Mouse (Mus musculus): ENCODE results near the gene Mapk8ip2. TPM values are rescaled to one million over a fixed set of nuclear protein-coding genes. Genes with fewer than 3 reads are reported as not detected.

Gene Mapk8ip2
- polyA plus RNA-seq, 1 experiment from 2014 or later: not detected

- no peak overlapping the region for H3K27ac ChIP-seq (ENCODE audit: low read depth)
- H3K4me1 ChIP-seq (ENCODE audit: insufficient read depth): no peaks in the 10 kb centered on the region
- H3K36me3 ChIP-seq (replicated peaks; ENCODE audit: insufficient read depth, low read length): no peaks in the 10 kb centered on the region
- DNase-seq (no peak), ATAC-seq (no peak)
- WGBS (ENCODE audit: insufficient replicate concordance): 39% methylated on average over 8 of the region's 8 CpGs
- H3K27me3 ChIP-seq (ENCODE audit: insufficient read depth, low read length): no peaks in the 10 kb centered on the region
- peak; percentile 18; the same call in 1 of the 2 replicates for TF ChIP-seq CTCF (IDR thresholded peaks at IDR 0.05; ENCODE audit: low read depth)
- TF ChIP-seq EP300 (IDR thresholded peaks at IDR 0.05; ENCODE audit: low read depth): no peak
- no peak overlapping the region for H3K4me2 ChIP-seq (ENCODE audit: low read depth, low read length)
- no peak overlapping the region for H3K4me3 ChIP-seq (ENCODE audit: low read depth, low read length)
- no peaks in the 10 kb centered on the region for H3K9me3 ChIP-seq (ENCODE audit: low read length)
- no peak overlapping the region for H3K9ac ChIP-seq (replicated peaks)
Observed at GRCm38 (mm10) chr15:89442486-89443070, 11.1 kb upstream of the Mapk8ip2 start.

GRCm38 (mm10) chr15:89452906-89453864 lies 528 bp upstream of the Mapk8ip2 start:
- Histone ChIP-seq H3K27me3 (ENCODE audit: insufficient read depth, low read length) (peaks cover 30% of the 10 kb centered on the region), H3K9me3 (ENCODE audit: low read length) (no peaks in the 10 kb centered on the region), H3K4me2 (ENCODE audit: low read depth, low read length) (peak overlapping the region; percentile 63; the same call in 1 of the 2 replicates), H3K9ac (replicated peaks) (no peak overlapping the region), H3K27ac (ENCODE audit: low read depth) (no peak overlapping the region), H3K36me3 (replicated peaks; ENCODE audit: insufficient read depth, low read length) (no peaks in the 10 kb centered on the region), H3K4me3 (ENCODE audit: low read depth, low read length) (peak overlapping the region; percentile 21; the same call in 1 of the 2 replicates), H3K4me1 (ENCODE audit: insufficient read depth) (peaks cover 7% of the 10 kb centered on the region)
- WGBS (ENCODE audit: insufficient replicate concordance): 4% methylated on average over 24 of the region's 24 CpGs
- peak; percentile 72 for ATAC-seq
- no peak for TF ChIP-seq CTCF (IDR thresholded peaks at IDR 0.05; ENCODE audit: low read depth)
- TF ChIP-seq EP300 (IDR thresholded peaks at IDR 0.05; ENCODE audit: low read depth): no peak
- peak; percentile 79 for DNase-seq

GRCm38 (mm10) chr15:89454857-89455256 lies 1.1 kb downstream of the Mapk8ip2 start:
- Histone ChIP-seq H3K9ac (replicated peaks) (no peak overlapping the region), H3K4me2 (ENCODE audit: low read depth, low read length) (no peak overlapping the region), H3K27me3 (ENCODE audit: insufficient read depth, low read length) (peaks cover 32% of the 10 kb centered on the region), H3K4me1 (ENCODE audit: insufficient read depth) (peaks cover 7% of the 10 kb centered on the region), H3K9me3 (ENCODE audit: low read length) (no peaks in the 10 kb centered on the region), H3K27ac (ENCODE audit: low read depth) (no peak overlapping the region), H3K4me3 (ENCODE audit: low read depth, low read length) (no peak overlapping the region), H3K36me3 (replicated peaks; ENCODE audit: insufficient read depth, low read length) (no peaks in the 10 kb centered on the region)
- ATAC-seq (no peak), DNase-seq (no peak)
- TF ChIP-seq CTCF (IDR thresholded peaks at IDR 0.05; ENCODE audit: low read depth) (no peak), EP300 (IDR thresholded peaks at IDR 0.05; ENCODE audit: low read depth) (no peak)
- whole genome bisulfite sequencing (ENCODE audit: insufficient replicate concordance): 37% methylated on average over 4 of the region's 6 CpGs

GRCm38 (mm10) chr15:89455642-89456041 lies 1.9 kb downstream of the Mapk8ip2 start:
- H3K4me3 ChIP-seq (ENCODE audit: low read depth, low read length): no peak overlapping the region
- WGBS (ENCODE audit: insufficient replicate concordance): 52% methylated on average over 6 of the region's 6 CpGs
- no peaks in the 10 kb centered on the region for H3K36me3 ChIP-seq (replicated peaks; ENCODE audit: insufficient read depth, low read length)
- no peak overlapping the region for H3K9ac ChIP-seq (replicated peaks)
- peaks cover 32% of the 10 kb centered on the region for H3K27me3 ChIP-seq (ENCODE audit: insufficient read depth, low read length)
- peaks cover 7% of the 10 kb centered on the region for H3K4me1 ChIP-seq (ENCODE audit: insufficient read depth)
- no peak for DNase-seq
- no peak for ATAC-seq
- H3K27ac ChIP-seq (ENCODE audit: low read depth): no peak overlapping the region
- no peak for TF ChIP-seq EP300 (IDR thresholded peaks at IDR 0.05; ENCODE audit: low read depth)
- no peak for TF ChIP-seq CTCF (IDR thresholded peaks at IDR 0.05; ENCODE audit: low read depth)
- no peak overlapping the region for H3K4me2 ChIP-seq (ENCODE audit: low read depth, low read length)
- no peaks in the 10 kb centered on the region for H3K9me3 ChIP-seq (ENCODE audit: low read length)

- 47% methylated on average over 15 of the region's 15 CpGs for WGBS (ENCODE audit: insufficient replicate concordance)
- peaks cover 4% of the 10 kb centered on the region; the same call in 1 of the 2 replicates for H3K4me1 ChIP-seq (ENCODE audit: insufficient read depth)
- H3K27ac ChIP-seq (ENCODE audit: low read depth): no peak overlapping the region
- no peaks in the 10 kb centered on the region for H3K36me3 ChIP-seq (replicated peaks; ENCODE audit: insufficient read depth, low read length)
- no peaks in the 10 kb centered on the region for H3K9me3 ChIP-seq (ENCODE audit: low read length)
- H3K4me2 ChIP-seq (ENCODE audit: low read depth, low read length): no peak overlapping the region
- H3K4me3 ChIP-seq (ENCODE audit: low read depth, low read length): no peak overlapping the region
- peaks cover 19% of the 10 kb centered on the region for H3K27me3 ChIP-seq (ENCODE audit: insufficient read depth, low read length)
- no peak for DNase-seq
- TF ChIP-seq EP300 (IDR thresholded peaks at IDR 0.05; ENCODE audit: low read depth): no peak
- no peak for TF ChIP-seq CTCF (IDR thresholded peaks at IDR 0.05; ENCODE audit: low read depth)
- H3K9ac ChIP-seq (replicated peaks): no peak overlapping the region
- ATAC-seq: no peak
Observed at GRCm38 (mm10) chr15:89458942-89459341, 5.2 kb downstream of the Mapk8ip2 start.

GRCm38 (mm10) chr15:89459821-89460220 lies 6.1 kb downstream of the Mapk8ip2 start:
- H3K36me3 ChIP-seq (replicated peaks; ENCODE audit: insufficient read depth, low read length): no peaks in the 10 kb centered on the region
- 72% methylated on average over 7 of the region's 7 CpGs for WGBS (ENCODE audit: insufficient replicate concordance)
- H3K9me3 ChIP-seq (ENCODE audit: low read length): no peaks in the 10 kb centered on the region
- no peak for ATAC-seq
- H3K4me1 ChIP-seq (ENCODE audit: insufficient read depth): no peaks in the 10 kb centered on the region
- H3K4me2 ChIP-seq (ENCODE audit: low read depth, low read length): no peak overlapping the region
- H3K27me3 ChIP-seq (ENCODE audit: insufficient read depth, low read length): peaks cover 10% of the 10 kb centered on the region; the same call in 1 of the 2 replicates
- no peak overlapping the region for H3K27ac ChIP-seq (ENCODE audit: low read depth)
- TF ChIP-seq EP300 (IDR thresholded peaks at IDR 0.05; ENCODE audit: low read depth): no peak
- TF ChIP-seq CTCF (IDR thresholded peaks at IDR 0.05; ENCODE audit: low read depth): no peak
- no peak overlapping the region for H3K4me3 ChIP-seq (ENCODE audit: low read depth, low read length)
- no peak for DNase-seq
- no peak overlapping the region for H3K9ac ChIP-seq (replicated peaks)
